Mouse (Mus musculus) liver, postnatal 0 days (tissue): Measurements from ENCODE around the gene Tctn1. TPM values are rescaled to one million over a fixed set of nuclear protein-coding genes. Genes with fewer than 3 reads are reported as not detected.

Experiments
- ATAC-seq: fragments of 200-750 bp; cut with Nextera tagmentation; 2 replicates; pipeline ENCODE4 v1.8.0; 2017; ENCODE audit warnings: mild to moderate bottlenecking, moderate library complexity
- DNase-seq: peaks from one replicate; pipeline ENCODE4 v3.0.0-alpha.2; 2016
- H3K27ac ChIP-seq: fragments of 300-500 bp; sonication (generic); 2 replicates; pipeline ENCODE4 v1.5.1; 2014; ENCODE audit warnings: antibody characterized with exemption, moderate library complexity, mild to moderate bottlenecking, low read depth
- H3K27me3 ChIP-seq: fragments of 300-500 bp; sonication (generic); 2 replicates; pipeline ENCODE4 v1.6.1; 2014; ENCODE audit warnings: low read length, control low read depth, mixed read lengths; ENCODE audit not compliant: insufficient read depth
- H3K36me3 ChIP-seq: fragments of 300-500 bp; sonication (generic); replicated peaks from 2 replicates; pipeline ENCODE4 v1.6.1; 2014; ENCODE audit warnings: mild to moderate bottlenecking, control low read depth, low read length, moderate library complexity, mixed read lengths; ENCODE audit not compliant: insufficient read depth
- H3K4me1 ChIP-seq: fragments of 300-500 bp; sonication (generic); 2 replicates; pipeline ENCODE4 v1.6.1; 2014; ENCODE audit warnings: antibody characterized with exemption, mild to moderate bottlenecking, control low read depth; ENCODE audit not compliant: insufficient read depth
- H3K4me2 ChIP-seq: fragments of 300-500 bp; sonication (generic); 2 replicates; pipeline ENCODE4 v1.6.1; 2014; ENCODE audit warnings: low read depth, mild to moderate bottlenecking, low read length, moderate library complexity, mixed read lengths
- H3K4me3 ChIP-seq: fragments of 300-500 bp; sonication (generic); 2 replicates; pipeline ENCODE4 v1.5.1; 2014; ENCODE audit warnings: low read depth, low read length
- H3K9ac ChIP-seq: fragments of 300-500 bp; sonication (generic); replicated peaks from 2 replicates; pipeline ENCODE4 v1.6.1; 2014; ENCODE audit warnings: mild to moderate bottlenecking, moderate library complexity
- H3K9me3 ChIP-seq: fragments of 300-500 bp; sonication (generic); 2 replicates; pipeline ENCODE4 v1.6.1; 2016; ENCODE audit warnings: mild to moderate bottlenecking, control low read depth, low read length, mixed read lengths
- CTCF ChIP-seq: sonication (generic); IDR thresholded peaks from 2 replicates; pipeline ENCODE4 v1.5.1; 2016; ENCODE audit warnings: antibody characterized with exemption, low read depth
- EP300 ChIP-seq: IDR thresholded peaks from 2 replicates; pipeline ENCODE4 v1.6.1; 2016; ENCODE audit warnings: antibody characterized with exemption, low read depth, mild to moderate bottlenecking
- WGBS: fragments of 180-500 bp; shearing (Covaris S2); extraction: QIAGEN DNeasy Blood & Tissue Kit; methylation state at CpG from one replicate; pipeline ENCODE4 v1.1.7; 2014; ENCODE audit not compliant: insufficient replicate concordance; 5-methylcytosine and 5-hydroxymethylcytosine counted together
- polyA plus RNA-seq: library from polyadenylated mRNA; unstranded; fragments of >200 nt; fragmentation: Nextera tagmentation; extraction: Ambion mirVana; gene quantifications from 2 replicates; pipeline ENCODE4 v1.2.1, GENCODE M21; 2015

Gene Tctn1
- polyA plus RNA-seq, 1 experiment from 2014 or later = 1.2 TPM

- H3K9me3 ChIP-seq = no peaks in the 10 kb centered on the region
- H3K4me3 ChIP-seq = no peak overlapping the region
- peak overlapping the region; percentile 92 for H3K27ac ChIP-seq
- H3K4me1 ChIP-seq = peaks cover 40% of the 10 kb centered on the region
- H3K9ac ChIP-seq = no peak overlapping the region
- DNase-seq = no peak
- H3K4me2 ChIP-seq = no peak overlapping the region
- WGBS = 69% methylated on average over 7 of the region's 7 CpGs
- peaks cover 15% of the 10 kb centered on the region; the same call in 1 of the 2 replicates for H3K36me3 ChIP-seq
- no peak for ATAC-seq
- H3K27me3 ChIP-seq = no peaks in the 10 kb centered on the region
- TF ChIP-seq CTCF (no peak), EP300 (no peak)
Measured at GRCm38 (mm10) chr5:122305472-122305871, 41.2 kb upstream of the Tctn1 start.

DNA sequence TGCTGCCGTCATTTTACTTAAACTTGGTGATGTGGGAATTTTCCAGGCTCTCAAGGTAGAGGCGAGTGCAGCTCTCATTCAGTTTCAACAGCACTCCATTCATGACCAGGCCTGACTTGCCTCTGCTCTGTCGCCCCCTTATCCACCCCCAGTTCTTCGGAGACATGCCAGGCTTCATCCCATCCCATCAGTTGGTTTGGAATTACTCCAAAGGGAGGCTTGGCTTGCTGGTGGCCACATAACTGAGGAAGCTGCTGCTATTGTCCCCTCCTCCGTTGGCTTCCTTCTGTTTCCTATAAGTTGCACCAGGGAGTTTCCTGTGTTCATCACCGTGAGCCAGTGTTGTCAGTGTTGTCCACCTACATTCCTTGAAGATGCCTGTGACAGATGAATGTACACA, 40.3 kb upstream of the Tctn1 start:
- H3K4me1 ChIP-seq = peaks cover 40% of the 10 kb centered on the region
- no peaks in the 10 kb centered on the region for H3K27me3 ChIP-seq
- no peaks in the 10 kb centered on the region for H3K9me3 ChIP-seq
- no peak overlapping the region for H3K4me2 ChIP-seq
- H3K9ac ChIP-seq = 0 out of 2 replicates have a peak overlapping the region, but pooled peaks have one; percentile 16
- ATAC-seq (no peak), DNase-seq (no peak)
- H3K27ac ChIP-seq = peak overlapping the region; percentile 92
- peaks cover 14% of the 10 kb centered on the region; the same call in 1 of the 2 replicates for H3K36me3 ChIP-seq
- WGBS = 66% methylated on average over 6 of the region's 6 CpGs
- H3K4me3 ChIP-seq = no peak overlapping the region
- TF ChIP-seq CTCF (no peak), EP300 (no peak)

DNA sequence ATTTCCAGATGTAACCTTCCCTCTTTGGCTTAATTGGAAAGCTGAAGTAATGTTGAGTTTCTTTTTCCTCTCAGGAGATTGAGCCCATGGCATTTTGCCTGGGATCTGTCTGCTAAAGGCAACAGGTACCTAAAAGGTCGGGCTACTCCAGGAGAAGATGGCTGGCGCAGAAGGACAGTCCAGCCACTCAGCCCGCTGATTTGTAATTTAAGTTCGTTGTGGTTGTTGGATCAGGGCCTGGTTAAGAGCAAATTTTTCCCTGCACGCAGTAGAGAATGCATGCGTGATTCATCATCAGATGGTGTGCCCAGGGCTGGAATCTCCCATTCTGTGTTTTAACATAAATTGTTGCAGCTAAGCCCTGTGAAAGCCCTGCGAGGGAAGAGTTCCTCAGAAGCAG, 39.7 kb upstream of the Tctn1 start:
- Histone ChIP-seq H3K4me2 (no peak overlapping the region), H3K9me3 (no peaks in the 10 kb centered on the region), H3K27ac (peak overlapping the region; percentile 92), H3K9ac (0 out of 2 replicates have a peak overlapping the region, but pooled peaks have one; percentile 16), H3K4me3 (no peak overlapping the region), H3K4me1 (peaks cover 40% of the 10 kb centered on the region), H3K36me3 (peaks cover 10% of the 10 kb centered on the region; the same call in 1 of the 2 replicates), H3K27me3 (no peaks in the 10 kb centered on the region)
- WGBS = 77% methylated on average over 7 of the region's 7 CpGs
- no peak for ATAC-seq
- no peak for TF ChIP-seq CTCF
- TF ChIP-seq EP300 = no peak
- no peak for DNase-seq

DNA sequence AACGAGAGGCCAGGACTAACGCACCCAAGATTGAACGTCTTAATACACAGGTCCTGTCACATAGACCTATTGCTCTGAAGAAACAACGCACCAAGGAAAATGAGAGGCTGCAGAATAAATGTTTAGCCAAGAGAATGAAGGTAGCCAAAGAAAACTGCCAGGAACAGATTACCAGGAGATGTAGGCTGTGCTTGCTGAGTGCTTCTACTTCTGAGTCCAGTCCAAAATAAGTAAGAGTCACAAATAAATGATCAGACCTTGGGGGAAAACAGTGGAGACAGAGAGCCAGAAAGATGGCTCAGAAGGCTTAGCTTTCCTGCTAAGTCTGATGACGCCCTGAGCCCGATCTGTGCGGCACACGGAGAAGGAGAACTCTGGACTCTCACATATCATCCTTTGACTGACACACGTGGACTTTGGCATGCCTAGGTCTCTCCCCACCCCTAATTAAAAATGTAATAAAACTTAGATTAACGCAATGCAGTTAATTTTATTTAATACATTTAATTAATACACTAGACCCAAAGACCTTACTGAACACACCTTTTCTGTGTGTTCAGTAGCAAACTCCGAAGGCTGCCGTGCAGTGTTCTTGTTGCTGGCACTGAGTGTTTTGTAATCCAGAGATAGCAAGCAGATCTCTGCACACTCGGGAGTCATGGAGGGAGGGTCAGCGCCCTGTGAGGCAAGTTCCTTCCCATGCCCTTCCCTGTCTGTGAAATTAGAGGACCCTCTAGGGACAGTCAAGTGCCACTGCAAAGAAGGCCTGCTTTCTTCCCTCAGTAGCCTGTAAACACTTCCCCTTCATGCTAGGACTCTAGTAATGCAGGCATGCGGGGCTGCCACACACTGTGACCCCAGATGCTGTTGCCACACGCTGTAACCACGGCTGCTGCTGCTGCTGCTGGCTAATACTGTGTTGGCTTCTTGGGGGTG, 38.8 kb upstream of the Tctn1 start:
- Histone ChIP-seq H3K27me3 (no peaks in the 10 kb centered on the region), H3K9ac (peak overlapping the region; percentile 11; the same call in 1 of the 2 replicates), H3K4me3 (no peak overlapping the region), H3K4me1 (peaks cover 40% of the 10 kb centered on the region), H3K4me2 (peak overlapping the region; percentile 16; the same call in 1 of the 2 replicates), H3K36me3 (peaks cover 4% of the 10 kb centered on the region; the same call in 1 of the 2 replicates), H3K9me3 (no peaks in the 10 kb centered on the region), H3K27ac (peak overlapping the region; percentile 92)
- DNase-seq (peak; percentile 64), ATAC-seq (peak; percentile 74)
- no peak for TF ChIP-seq EP300
- peak; percentile 71 for TF ChIP-seq CTCF
- 42% methylated on average over 17 of the region's 17 CpGs for WGBS

DNA sequence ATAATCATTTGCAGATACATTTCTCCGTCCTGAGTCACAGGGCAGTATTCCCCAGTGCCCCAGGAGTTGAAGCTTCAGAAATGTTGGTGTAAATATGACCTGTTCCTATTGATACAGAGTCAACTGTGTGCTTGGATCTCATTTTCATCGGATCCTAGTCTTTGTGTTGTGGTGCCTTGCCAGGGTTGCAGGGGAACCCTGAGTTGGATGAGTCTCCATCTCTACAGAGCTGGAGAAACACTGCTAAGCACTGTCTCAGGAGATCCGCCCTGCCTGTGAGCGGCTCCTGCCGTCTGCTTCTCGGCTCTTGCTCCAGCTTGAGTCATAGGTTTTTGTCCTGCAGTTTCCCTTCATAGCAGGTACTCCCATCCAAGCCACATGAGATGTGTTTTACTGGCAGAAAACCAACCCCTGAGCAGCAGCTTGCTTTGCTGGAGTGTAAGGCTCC, 35.8 kb upstream of the Tctn1 start:
- no peak for TF ChIP-seq CTCF
- no peak for TF ChIP-seq EP300
- no peak overlapping the region for H3K4me3 ChIP-seq
- H3K36me3 ChIP-seq = no peaks in the 10 kb centered on the region; the same call in 1 of the 2 replicates
- H3K9ac ChIP-seq = no peak overlapping the region
- H3K4me2 ChIP-seq = no peak overlapping the region
- H3K27ac ChIP-seq = no peak overlapping the region
- DNase-seq (no peak), ATAC-seq (no peak)
- no peaks in the 10 kb centered on the region for H3K9me3 ChIP-seq
- WGBS = 92% methylated on average over 6 of the region's 6 CpGs
- no peaks in the 10 kb centered on the region for H3K27me3 ChIP-seq
- peaks cover 36% of the 10 kb centered on the region for H3K4me1 ChIP-seq

- no peak overlapping the region for H3K4me2 ChIP-seq
- TF ChIP-seq CTCF = no peak
- no peak for TF ChIP-seq EP300
- 0 out of 2 replicates have a peak overlapping the region, but pooled peaks have one; percentile 16 for H3K9ac ChIP-seq
- no peaks in the 10 kb centered on the region; the same call in 1 of the 2 replicates for H3K36me3 ChIP-seq
- H3K27ac ChIP-seq = no peak overlapping the region
- no peaks in the 10 kb centered on the region for H3K27me3 ChIP-seq
- H3K4me1 ChIP-seq = peaks cover 34% of the 10 kb centered on the region
- DNase-seq (no peak), ATAC-seq (no peak)
- H3K9me3 ChIP-seq = no peaks in the 10 kb centered on the region
- 81% methylated on average over 14 of the region's 14 CpGs for WGBS
- H3K4me3 ChIP-seq = no peak overlapping the region
Measured at GRCm38 (mm10) chr5:122295113-122295935, 31.1 kb upstream of the Tctn1 start.
